Mouse (Mus musculus) right cerebral cortex, postnatal 4 days (tissue): ENCODE data around the gene Cxadr.

ENCODE experiments used
- DNase-seq: peaks from one replicate; pipeline ENCODE4 v3.0.0-alpha.2; 2022

The Cxadr gene

GRCm38 (mm10) chr16:78301183-78301830, at the start of gene Cxadr:
Cxadr (plus strand) TSS chr16:78301489.
- peak; percentile 84 for DNase-seq

DNA sequence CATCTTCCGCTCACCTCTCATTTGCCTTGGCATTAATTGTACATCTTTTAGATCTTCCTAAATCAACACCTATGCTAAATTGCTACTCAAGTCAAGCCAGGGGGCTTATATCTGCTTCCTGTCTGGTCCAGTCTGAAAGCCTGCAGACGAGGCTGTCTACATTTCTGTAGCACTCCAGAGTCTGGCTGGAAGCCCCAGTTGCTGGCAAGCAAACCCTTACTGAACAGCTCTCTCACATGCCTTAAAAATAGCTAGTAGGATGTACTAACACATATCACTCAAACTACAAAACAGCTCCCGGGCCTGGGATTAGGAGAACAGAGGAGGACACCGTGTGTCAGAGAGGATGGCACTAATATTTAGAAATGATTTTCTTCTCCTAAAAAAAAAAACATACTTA, 42.3 kb upstream of the Cxadr start:
- DNase-seq, result peak; percentile 72

DNA sequence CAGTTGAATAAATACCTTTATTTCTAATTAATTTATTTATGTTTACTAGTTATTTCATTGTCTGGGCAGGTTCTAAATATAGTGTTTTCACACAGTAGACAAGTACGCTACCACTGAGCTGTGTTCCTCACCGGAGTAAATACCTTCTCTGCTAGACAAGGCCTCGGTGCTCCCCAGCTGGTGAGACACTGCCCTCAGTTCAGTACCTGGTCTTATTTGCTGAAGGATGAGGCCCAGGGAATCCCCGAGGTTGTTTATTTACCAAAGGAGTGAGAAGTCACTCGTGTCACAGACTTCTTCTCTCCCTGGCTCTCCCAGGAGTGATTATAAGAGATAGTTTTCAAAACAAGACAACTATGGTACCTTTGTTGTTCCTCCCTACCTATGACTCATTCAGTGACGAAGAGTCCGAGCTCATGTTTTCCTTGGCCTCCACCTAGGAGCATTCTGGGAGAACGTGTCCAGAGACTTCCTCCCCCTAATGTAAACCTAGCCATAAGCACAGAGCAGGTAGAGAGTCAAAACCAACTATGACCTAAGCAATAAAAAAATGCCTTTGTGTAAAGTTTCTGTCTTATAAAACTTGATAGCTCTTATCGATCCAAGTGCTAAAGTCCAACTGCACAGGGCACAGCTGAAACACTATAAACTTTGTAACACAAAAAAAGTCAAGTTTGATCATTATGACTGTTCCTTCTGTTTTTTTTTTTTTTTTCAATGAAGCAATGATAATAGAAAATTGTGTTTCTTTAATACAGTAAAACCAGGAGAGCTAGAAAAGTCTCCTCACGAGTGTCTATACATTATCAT, 41.0 kb upstream of the Cxadr start:
- DNase-seq, result no peak

GRCm38 (mm10) chr16:78261520-78261919, 39.8 kb upstream of the Cxadr start:
- DNase-seq, result no peak

- DNase-seq, result no peak
These were observed 36.7 kb upstream of the Cxadr start for GRCm38 (mm10) chr16:78264442-78265150.

GRCm38 (mm10) chr16:78265151-78265590, 36.1 kb upstream of the Cxadr start:
- no peak for DNase-seq

DNA sequence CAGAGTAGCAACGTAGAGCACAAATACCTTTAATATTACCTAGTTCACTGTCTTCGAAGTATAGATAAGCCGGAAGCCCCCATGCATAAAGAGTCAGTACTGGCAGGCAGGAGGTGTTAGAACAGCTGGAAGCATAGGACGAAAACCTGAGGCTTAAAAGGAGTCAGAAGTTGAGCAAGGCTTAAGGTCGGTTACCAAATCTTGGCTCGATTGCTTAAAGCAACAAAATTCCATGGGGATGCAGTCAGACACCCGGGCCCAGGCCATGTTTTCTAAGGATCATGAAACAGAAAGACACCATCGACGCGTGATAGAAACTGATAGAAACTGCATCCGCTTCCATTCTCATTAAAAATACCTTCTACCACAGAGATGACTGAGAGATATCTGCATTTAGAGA, 35.5 kb upstream of the Cxadr start:
- no peak for DNase-seq

DNA sequence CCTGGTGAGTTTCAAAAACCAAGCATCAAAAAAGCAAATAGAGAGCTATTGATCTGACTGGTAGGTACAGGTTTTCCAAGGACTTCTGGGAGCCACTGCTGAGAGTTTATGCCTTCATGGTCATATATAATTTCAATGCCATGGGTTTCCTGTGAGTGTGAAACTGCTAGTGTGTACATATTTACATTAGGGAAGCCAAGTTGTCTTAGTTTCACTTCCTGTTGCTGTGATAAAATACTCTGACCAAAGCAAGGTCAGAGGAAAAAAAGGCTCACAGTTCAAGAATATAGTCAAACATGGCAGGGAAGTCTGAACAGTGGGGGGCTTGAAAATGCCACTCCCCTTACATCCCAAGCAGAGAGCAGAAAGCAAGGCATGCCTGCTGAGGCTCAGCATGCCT, 33.8 kb upstream of the Cxadr start:
- DNase-seq, result no peak

GRCm38 (mm10) chr16:78268167-78268566, 33.1 kb upstream of the Cxadr start:
- no peak for DNase-seq

DNA sequence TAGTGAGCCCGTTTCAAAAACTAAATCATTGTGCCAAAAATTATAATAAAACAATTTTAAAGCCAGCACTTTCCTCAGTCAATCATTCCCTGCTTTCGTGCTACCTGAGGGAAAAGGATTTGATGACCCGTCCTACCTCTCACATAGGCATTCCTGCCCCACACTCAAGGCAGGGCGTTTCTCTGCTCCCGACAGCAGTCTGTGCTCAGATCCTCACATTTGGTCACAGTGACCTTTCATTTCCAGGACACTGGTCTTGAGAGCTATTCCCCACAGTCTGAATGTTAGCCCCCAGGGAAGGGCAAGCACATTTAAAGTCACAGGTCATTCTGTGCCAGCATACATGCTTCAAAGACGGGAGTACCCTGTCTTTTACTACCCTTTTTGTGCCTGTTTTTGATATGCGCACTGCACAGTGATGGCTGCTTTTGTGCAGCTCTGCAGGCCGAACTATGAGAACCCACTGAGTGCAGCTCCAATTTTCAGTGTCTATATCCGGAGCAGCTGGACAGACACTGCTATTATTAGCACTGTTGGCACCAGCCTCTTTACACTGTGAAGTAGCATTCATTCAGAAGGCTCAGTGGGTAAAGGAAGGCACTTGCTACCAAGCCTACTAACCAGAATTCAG, 26.3 kb upstream of the Cxadr start:
- no peak for DNase-seq

- no peak for DNase-seq
These were observed 23.7 kb upstream of the Cxadr start for GRCm38 (mm10) chr16:78277567-78277966.

GRCm38 (mm10) chr16:78280093-78280881, 21.0 kb upstream of the Cxadr start:
- DNase-seq, result no peak

- no peak for DNase-seq
These were observed 18.1 kb upstream of the Cxadr start for GRCm38 (mm10) chr16:78283231-78283630.

DNA sequence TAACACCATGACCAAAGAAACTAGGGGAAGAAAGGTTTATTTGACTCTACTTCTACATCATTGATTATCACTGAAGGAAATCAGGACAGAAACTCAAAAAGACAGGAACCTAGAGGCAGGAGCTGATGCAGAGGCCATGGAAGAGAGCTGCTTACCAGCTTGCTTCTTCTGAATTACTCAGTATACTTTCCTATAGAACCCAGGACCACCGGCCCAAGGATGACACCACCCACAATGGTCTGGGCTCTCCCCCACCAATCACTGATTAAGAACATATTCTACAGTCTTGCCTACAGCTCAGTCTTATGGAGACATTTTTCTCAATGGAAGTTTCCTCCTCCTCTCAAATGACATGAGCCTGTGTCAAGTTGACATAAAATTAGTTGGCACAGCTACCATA, 7.2 kb upstream of the Cxadr start:
- DNase-seq, result no peak

- DNase-seq, result no peak
These were observed 6.5 kb upstream of the Cxadr start for GRCm38 (mm10) chr16:78294606-78295275.

- DNase-seq, result no peak
These were observed 5.7 kb upstream of the Cxadr start for GRCm38 (mm10) chr16:78295601-78296000.

DNA sequence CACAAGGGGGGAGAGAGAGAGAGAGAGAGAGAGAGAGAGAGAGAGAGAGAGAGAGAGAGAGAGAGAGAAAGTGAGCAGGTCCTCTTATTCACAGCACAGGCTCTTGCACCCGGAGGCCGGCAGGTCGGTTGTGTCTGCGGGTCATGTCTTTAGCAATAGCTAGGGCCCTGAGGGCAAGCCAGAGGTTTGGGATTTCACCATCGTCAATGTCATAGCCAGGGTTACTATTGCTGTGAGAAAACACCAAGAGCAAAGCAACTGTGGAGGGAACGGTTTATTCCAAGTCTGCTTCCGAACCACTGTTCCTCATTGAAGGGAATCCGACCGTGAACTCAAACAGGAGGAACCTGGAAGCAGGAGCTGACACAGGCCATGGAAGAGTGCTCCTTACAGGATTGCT, 5.2 kb upstream of the Cxadr start:
- no peak for DNase-seq

- DNase-seq, result no peak
These were observed 765 bp downstream of the Cxadr start for GRCm38 (mm10) chr16:78301831-78302677.

- DNase-seq, result peak; percentile 35
These were observed 1.4 kb downstream of the Cxadr start for GRCm38 (mm10) chr16:78302678-78303050.

DNA sequence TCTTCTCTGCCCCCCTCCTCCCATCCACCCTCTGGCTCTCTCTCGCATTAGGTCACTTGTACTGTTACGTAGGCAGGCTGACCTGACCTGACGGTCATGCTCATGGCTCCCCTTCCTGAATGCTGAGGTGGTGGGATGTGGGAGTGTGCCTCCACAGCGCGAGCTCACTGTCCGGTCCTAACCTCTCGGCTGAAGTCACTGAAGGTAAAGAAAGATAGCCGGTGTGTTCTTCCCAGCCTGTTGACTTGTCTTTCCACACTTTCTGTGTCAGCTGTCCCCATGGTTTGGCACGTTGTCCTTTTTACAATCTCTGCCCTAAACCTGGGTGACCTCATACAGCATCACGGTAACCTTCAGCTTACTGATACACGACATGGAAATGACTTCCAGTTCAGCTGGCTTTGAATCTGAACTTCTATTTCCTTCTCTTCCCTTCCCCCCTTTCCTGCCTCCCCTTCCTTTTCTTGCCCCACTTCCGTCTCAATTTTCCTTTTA, 4.4 kb downstream of the Cxadr start:
- no peak for DNase-seq

DNA sequence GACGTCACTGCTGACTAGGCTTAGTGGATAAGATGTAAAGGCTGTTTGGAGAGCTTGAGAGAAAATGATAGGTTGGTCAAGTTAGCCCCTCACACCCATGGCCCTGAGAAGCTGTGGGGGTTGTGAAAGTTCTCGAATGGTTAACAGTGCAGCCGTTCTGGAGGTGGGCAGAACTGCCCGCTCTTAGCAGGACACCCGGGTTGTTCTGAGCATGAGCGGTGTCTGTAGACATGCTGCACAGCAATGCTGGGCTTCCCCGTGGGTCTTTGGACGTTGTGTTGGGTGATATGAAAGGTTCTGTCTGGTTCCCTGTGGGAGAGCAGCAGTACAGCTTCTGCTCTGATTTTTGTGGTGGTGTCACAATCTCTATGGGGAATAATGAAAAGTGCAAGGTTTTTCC, 5.3 kb downstream of the Cxadr start:
- DNase-seq, result no peak
